Mouse (Mus musculus) liver, embryonic 14.5 days (tissue): ENCODE results near the gene Usp20. TPM values are rescaled to one million over a fixed set of nuclear protein-coding genes. Genes with fewer than 3 reads are reported as not detected.

Source experiments
- ATAC-seq: fragments of 200-750 bp; cut with Nextera tagmentation; 2 replicates; pipeline ENCODE4 v1.8.0; 2017; ENCODE audit warnings: moderate number of reproducible peaks, mild to moderate bottlenecking, moderate library complexity; ENCODE audit not compliant: insufficient read depth
- DNase-seq, 3 experiments: peaks; one replicate each; pipeline ENCODE4 v3.0.0-alpha.2; 2012 to 2013; ENCODE audit warnings: low read depth in 3 of 3, low spot score in 3 of 3
- H3K27ac ChIP-seq: fragments of 300-500 bp; sonication (generic); 2 replicates; pipeline ENCODE4 v1.5.1; 2014; ENCODE audit warnings: moderate library complexity, mild to moderate bottlenecking, control low read depth, inconsistent platforms
- H3K27me3 ChIP-seq: fragments of 300-500 bp; sonication (generic); 2 replicates; pipeline ENCODE4 v1.6.1; 2014; ENCODE audit warnings: mild to moderate bottlenecking, low read length, moderate library complexity; ENCODE audit not compliant: control insufficient read depth, insufficient read depth
- H3K36me3 ChIP-seq: fragments of 300-500 bp; sonication (generic); replicated peaks from 2 replicates; pipeline ENCODE4 v1.6.1; 2014; ENCODE audit warnings: low read depth; ENCODE audit not compliant: control insufficient read depth, insufficient read depth
- H3K4me1 ChIP-seq, 2 experiments: fragments of 200-500 bp in 1 of 2; fragments of 300-500 bp in 1 of 2; sonication (generic) in 1 of 2; replicated peaks; 2 replicates each; pipeline ENCODE4 v1.6.1; 2012 to 2014; ENCODE audit warnings: antibody characterized with exemption in 1 of 2, inconsistent platforms in 1 of 2, low read length in 1 of 2; ENCODE audit not compliant: control insufficient read depth in 2 of 2, insufficient read depth in 2 of 2
- H3K4me2 ChIP-seq: fragments of 300-500 bp; sonication (generic); 2 replicates; pipeline ENCODE4 v1.6.1; 2014; ENCODE audit warnings: low read depth, mild to moderate bottlenecking, control low read depth, moderate library complexity
- H3K4me3 ChIP-seq, 2 experiments: fragments of 200-500 bp in 1 of 2; fragments of 300-500 bp in 1 of 2; sonication (generic) in 1 of 2; 2 replicates each; pipeline ENCODE4 v1.5.1; 2012 to 2014; ENCODE audit warnings: low read depth in 2 of 2, low read length in 2 of 2, mild to moderate bottlenecking in 2 of 2, control low read depth in 1 of 2, inconsistent platforms in 1 of 2, moderate library complexity in 1 of 2; ENCODE audit not compliant: insufficient read depth in 1 of 2
- H3K9ac ChIP-seq: fragments of 300-500 bp; sonication (generic); replicated peaks from 2 replicates; pipeline ENCODE4 v1.6.1; 2014; ENCODE audit warnings: mild to moderate bottlenecking, control low read depth, moderate library complexity
- H3K9me3 ChIP-seq: fragments of 300-500 bp; sonication (generic); 2 replicates; pipeline ENCODE4 v1.6.1; 2016; ENCODE audit warnings: low read length, mixed read lengths; ENCODE audit not compliant: control insufficient read depth
- CTCF ChIP-seq: IDR thresholded peaks from 2 replicates; pipeline ENCODE4 v1.5.1; 2016; ENCODE audit warnings: antibody characterized with exemption, low read depth, control low read depth
- EP300 ChIP-seq: IDR thresholded peaks from 2 replicates; pipeline ENCODE4 v1.6.1; 2016; ENCODE audit warnings: antibody characterized with exemption, low read depth
- WGBS: fragments of 180-500 bp; shearing (Covaris S2); extraction: QIAGEN DNeasy Blood & Tissue Kit; methylation state at CpG from one replicate; pipeline ENCODE4 v1.1.7; 2014; ENCODE audit not compliant: insufficient replicate concordance; 5-methylcytosine and 5-hydroxymethylcytosine counted together
- polyA plus RNA-seq, 2 experiments: library from polyadenylated mRNA; depleted of rRNA in 1 of 2; stranded (reverse) in 1 of 2; unstranded in 1 of 2; fragments of >200 nt; fragmentation: Nextera tagmentation in 1 of 2; extraction: Ambion mirVana in 1 of 2; gene quantifications; 2 replicates each; pipeline versions ENCODE4 v1.2.1 to v1.2.3; 2012 to 2014

Usp20 gene
- polyA plus RNA-seq, 2 experiments: 2.7 to 3.2 TPM

DNA sequence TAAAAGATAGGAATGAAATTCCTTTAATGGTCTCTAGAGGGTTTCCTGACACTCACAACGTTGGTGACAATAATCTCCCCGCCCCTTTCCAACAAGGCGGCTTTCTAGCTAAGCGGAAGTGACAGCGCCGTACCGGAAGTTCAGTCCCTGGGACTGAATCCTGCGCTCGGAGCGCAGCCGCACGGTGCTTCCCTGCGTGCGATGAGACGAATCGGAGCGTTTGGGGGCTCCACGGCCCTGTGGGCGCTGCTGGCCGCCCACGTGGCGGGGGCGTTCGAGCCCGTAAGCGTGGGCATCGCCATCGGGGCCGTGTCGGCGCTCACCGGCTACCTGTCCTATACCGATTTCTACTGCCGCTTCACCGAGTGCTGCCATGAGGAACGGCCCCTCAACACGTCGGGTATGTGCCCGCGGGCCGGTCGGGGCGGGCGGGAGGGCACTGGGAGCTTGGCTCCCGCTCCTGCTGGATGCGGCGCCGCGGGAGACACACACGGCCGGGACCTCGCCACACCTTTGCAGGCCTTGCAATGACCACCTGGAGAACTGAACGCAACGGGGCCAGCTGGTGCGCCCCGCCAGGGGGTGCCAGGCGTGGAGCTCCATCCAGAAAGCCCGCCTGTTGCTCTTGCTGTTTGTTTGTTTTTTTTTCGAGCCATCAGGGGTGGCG is 29.1 kb upstream of the Usp20 start, which contains the start of gene Tor1b:
Gene Tor1b (plus strand): TSS at position 136 of the 667 bp plus-strand sequence.
- H3K9ac ChIP-seq: peak within 1 kb of the TSS; percentile 81
- no peaks in the 10 kb centered on the region for H3K9me3 ChIP-seq
- H3K36me3 ChIP-seq: peaks cover 25% of the 10 kb centered on the region
- H3K4me3 ChIP-seq: peak within 1 kb of the TSS; percentile 68 to 73
- peak; percentile 87 for ATAC-seq
- peak within 1 kb of the TSS; percentile 93 for H3K4me2 ChIP-seq
- H3K27me3 ChIP-seq: no peaks in the 10 kb centered on the region
- peak within 1 kb of the TSS; percentile 65 for H3K27ac ChIP-seq
- peaks cover 10 to 21% of the 10 kb centered on the region in 2 experiments; a peak in 3 of 4 replicates for H3K4me1 ChIP-seq
- TF ChIP-seq EP300 (no peak), CTCF (peak; percentile 60)
- DNase-seq: peak; percentile 87 to 89 (median 88)
- under 1% methylated on average over 60 of the region's 60 CpGs for WGBS

- H3K36me3 ChIP-seq: peaks cover 42% of the 10 kb centered on the region
- TF ChIP-seq EP300 (no peak), CTCF (peak; percentile 20)
- H3K9ac ChIP-seq: peak overlapping the region; percentile 14
- ATAC-seq: no peak
- no peaks in the 10 kb centered on the region for H3K27me3 ChIP-seq
- peak overlapping the region; percentile 93 for H3K4me2 ChIP-seq
- no peaks in the 10 kb centered on the region for H3K9me3 ChIP-seq
- no peak for DNase-seq
- peak overlapping the region; percentile 14 to 73; a peak in 3 of 4 replicates for H3K4me3 ChIP-seq
- H3K4me1 ChIP-seq: peaks cover 10 to 23% of the 10 kb centered on the region in 2 experiments; a peak in 3 of 4 replicates
- WGBS: 52% methylated on average over 6 of the region's 6 CpGs
- H3K27ac ChIP-seq: no peak overlapping the region
Observed at GRCm38 (mm10) chr2:30954797-30955196, 27.3 kb upstream of the Usp20 start.

GRCm38 (mm10) chr2:30957511-30957910 is 24.6 kb upstream of the Usp20 start:
- Histone ChIP-seq H3K9ac (no peak overlapping the region), H3K27ac (no peak overlapping the region), H3K4me3 (no peak overlapping the region), H3K27me3 (no peaks in the 10 kb centered on the region), H3K4me1 (peaks cover 10 to 20% of the 10 kb centered on the region in 2 experiments; a peak in 3 of 4 replicates), H3K4me2 (no peak overlapping the region), H3K36me3 (peaks cover 66% of the 10 kb centered on the region), H3K9me3 (no peaks in the 10 kb centered on the region)
- DNase-seq: no peak
- ATAC-seq: no peak
- TF ChIP-seq EP300 (no peak), CTCF (no peak)
- WGBS: 76% methylated on average over 4 of the region's 4 CpGs

GRCm38 (mm10) chr2:30958726-30959125 is 23.4 kb upstream of the Usp20 start:
- DNase-seq: no peak
- H3K36me3 ChIP-seq: peaks cover 75% of the 10 kb centered on the region
- H3K9ac ChIP-seq: no peak overlapping the region
- H3K4me1 ChIP-seq: peaks cover 8 to 19% of the 10 kb centered on the region in 2 experiments; a peak in 3 of 4 replicates
- no peaks in the 10 kb centered on the region for H3K27me3 ChIP-seq
- H3K9me3 ChIP-seq: no peaks in the 10 kb centered on the region
- H3K4me2 ChIP-seq: no peak overlapping the region
- 76% methylated on average over 14 of the region's 14 CpGs for WGBS
- no peak overlapping the region for H3K27ac ChIP-seq
- peak; percentile 42 for ATAC-seq
- TF ChIP-seq EP300 (peak; percentile 37; the same call in 1 of the 2 replicates), CTCF (no peak)
- no peak overlapping the region for H3K4me3 ChIP-seq

- Histone ChIP-seq H3K9me3 (no peaks in the 10 kb centered on the region), H3K9ac (no peak overlapping the region), H3K27ac (no peak overlapping the region), H3K4me3 (no peak overlapping the region), H3K27me3 (no peaks in the 10 kb centered on the region), H3K4me2 (no peak overlapping the region), H3K4me1 (peaks cover 3 to 9% of the 10 kb centered on the region in 2 experiments; a peak in 2 of 4 replicates), H3K36me3 (peaks cover 78% of the 10 kb centered on the region)
- DNase-seq (no peak), ATAC-seq (no peak)
- TF ChIP-seq CTCF: no peak
- no peak for TF ChIP-seq EP300
- 46% methylated on average over 5 of the region's 5 CpGs for WGBS
Observed at GRCm38 (mm10) chr2:30959856-30960255, 22.2 kb upstream of the Usp20 start.
